Mouse (Mus musculus): ENCODE measurements around the gene Hsd3b7.

GRCm38 (mm10) chr7:127817053-127817452 is 16.6 kb downstream of the Hsd3b7 start:
- no peak for TF ChIP-seq CTCF (IDR thresholded peaks at IDR 0.05; ENCODE audit: control insufficient read depth, insufficient read depth, insufficient replicate concordance, low read depth, low read length)
- TF ChIP-seq POLR2A (IDR thresholded peaks at IDR 0.05; ENCODE audit: control insufficient read depth, low read depth, low read length), result no peak

Measured in testis, adult 2 months (tissue).